Mouse (Mus musculus): Measurements from ENCODE around the gene Kpna4. TPM values are rescaled to one million over a fixed set of nuclear protein-coding genes. Genes with fewer than 3 reads are reported as not detected.
"Not testable (repeated sequence)": the region's sequence is repeated elsewhere in the genome, so short reads cannot be mapped to it uniquely, and the experiment has no call there.

Gene Kpna4
- total RNA-seq, 2 experiments from 2014 or later, result 67.6 to 74.6 TPM

- no peak for DNase-seq (ENCODE audit: low spot score in 2 of 2)
These were observed 13.0 kb downstream of the Kpna4 start for GRCm38 (mm10) chr3:69113956-69114355.

GRCm38 (mm10) chr3:69109079-69109478 is 17.8 kb downstream of the Kpna4 start:
- no peak for DNase-seq (ENCODE audit: low spot score in 2 of 2)

GRCm38 (mm10) chr3:69094456-69094855 is 32.5 kb downstream of the Kpna4 start:
- no peak for DNase-seq (ENCODE audit: low spot score in 2 of 2)

- DNase-seq (ENCODE audit: low spot score in 2 of 2), result peak in 1 of 2 experiments; percentile 28
These were observed 62.9 kb downstream of the Kpna4 start for GRCm38 (mm10) chr3:69064005-69064404.

DNA sequence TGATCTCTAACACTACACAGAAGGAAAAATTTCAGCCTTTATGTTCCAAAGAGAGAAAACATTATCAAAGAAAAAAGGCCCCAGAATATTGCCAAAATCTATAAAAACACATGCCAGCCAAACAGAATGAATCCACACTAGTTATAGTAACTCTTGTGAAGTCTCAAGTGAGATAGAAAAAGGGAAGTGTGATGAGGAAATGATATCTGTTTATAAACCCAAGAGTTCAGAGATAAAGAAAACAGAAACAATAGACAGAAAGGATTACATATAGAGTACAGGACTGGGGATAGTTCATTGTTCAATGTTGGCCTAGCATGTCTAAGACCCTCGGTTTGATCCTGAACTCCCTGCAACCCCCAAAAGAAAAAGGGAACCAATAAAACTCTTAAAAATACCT is 64.1 kb downstream of the Kpna4 start:
- no peak for DNase-seq (ENCODE audit: low spot score in 2 of 2)

GRCm38 (mm10) chr3:69060672-69061071 is 66.2 kb downstream of the Kpna4 start:
- no peak for DNase-seq (ENCODE audit: low spot score in 2 of 2)

GRCm38 (mm10) chr3:69055871-69056270 is 71.0 kb downstream of the Kpna4 start:
- DNase-seq (ENCODE audit: low spot score in 2 of 2), result no peak

DNA sequence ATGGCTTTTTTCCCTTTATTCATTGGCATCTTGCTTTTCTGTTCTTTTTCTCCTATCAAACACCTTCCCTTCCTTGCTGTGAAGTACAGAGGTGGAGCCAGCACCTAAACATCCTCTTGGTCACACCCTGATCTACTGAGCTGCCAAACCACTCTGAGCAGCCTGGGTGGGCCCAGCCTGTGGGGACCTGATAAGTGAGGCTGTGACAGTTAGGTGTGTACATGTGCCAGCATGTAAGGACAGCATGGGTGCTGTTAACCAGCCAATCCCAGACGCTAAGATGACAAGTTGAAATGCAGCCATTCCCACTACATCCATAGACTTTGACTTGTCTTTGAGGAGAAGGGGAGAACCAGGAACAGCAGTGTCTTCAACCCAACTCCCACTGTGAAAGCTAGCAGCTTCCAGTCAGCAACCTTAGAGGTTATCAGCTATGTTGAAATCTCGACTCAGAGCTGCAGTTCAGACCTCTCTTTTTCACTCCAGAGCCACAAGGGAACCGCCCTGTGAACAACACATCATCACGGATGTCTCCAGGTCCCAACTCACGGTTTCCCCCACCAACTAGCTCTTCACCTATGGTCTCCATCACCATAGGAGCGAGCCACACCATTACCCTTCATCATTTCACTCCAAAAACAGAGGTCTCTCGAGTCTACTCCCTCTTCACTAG is 72.0 kb downstream of the Kpna4 start:
- no peak for DNase-seq (ENCODE audit: low spot score in 2 of 2)

- no peak for DNase-seq (ENCODE audit: low spot score in 2 of 2)
These were observed 75.0 kb downstream of the Kpna4 start for GRCm38 (mm10) chr3:69051894-69052293.

GRCm38 (mm10) chr3:69049011-69049410 is 77.9 kb downstream of the Kpna4 start:
- no peak for DNase-seq (ENCODE audit: low spot score in 2 of 2)

- no peak for DNase-seq (ENCODE audit: low spot score in 2 of 2)
These were observed 79.2 kb downstream of the Kpna4 start for GRCm38 (mm10) chr3:69047684-69048083.

DNA sequence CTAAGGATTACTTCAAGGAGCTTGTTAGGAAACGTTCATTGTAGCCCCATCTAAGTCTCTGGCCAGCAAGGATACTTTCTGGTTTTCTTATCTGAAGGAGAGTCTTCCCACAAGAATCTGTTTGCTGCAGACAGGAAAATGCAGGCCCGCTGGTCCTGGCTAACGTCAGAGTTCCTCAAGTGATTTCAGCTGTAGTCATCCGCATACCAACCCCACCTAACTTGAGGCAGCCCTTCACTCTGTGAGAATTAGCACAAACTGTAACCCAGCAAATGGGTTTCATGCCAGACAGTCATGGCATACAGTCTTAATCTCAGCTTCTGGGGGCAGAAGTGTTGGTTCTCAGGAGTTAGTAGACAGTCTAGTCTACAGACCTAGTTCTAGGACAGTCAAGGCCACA is 80.4 kb downstream of the Kpna4 start:
- DNase-seq (ENCODE audit: low spot score in 2 of 2), result no peak

- no peak for DNase-seq (ENCODE audit: low spot score in 2 of 2)
These were observed 81.2 kb downstream of the Kpna4 start for GRCm38 (mm10) chr3:69045750-69046149.

GRCm38 (mm10) chr3:69045400-69045703 is 81.6 kb downstream of the Kpna4 start:
- DNase-seq (ENCODE audit: low spot score in 2 of 2), result no peak

GRCm38 (mm10) chr3:69044645-69045399 is 82.1 kb downstream of the Kpna4 start, which contains the start of gene Trim59:
Trim59 (minus strand) TSS chr3:69044755.
- DNase-seq (ENCODE audit: low spot score in 2 of 2), result peak; percentile 84 to 88

- DNase-seq (ENCODE audit: low spot score in 2 of 2), result no peak
These were observed 82.7 kb downstream of the Kpna4 start for GRCm38 (mm10) chr3:69044167-69044591.

DNA sequence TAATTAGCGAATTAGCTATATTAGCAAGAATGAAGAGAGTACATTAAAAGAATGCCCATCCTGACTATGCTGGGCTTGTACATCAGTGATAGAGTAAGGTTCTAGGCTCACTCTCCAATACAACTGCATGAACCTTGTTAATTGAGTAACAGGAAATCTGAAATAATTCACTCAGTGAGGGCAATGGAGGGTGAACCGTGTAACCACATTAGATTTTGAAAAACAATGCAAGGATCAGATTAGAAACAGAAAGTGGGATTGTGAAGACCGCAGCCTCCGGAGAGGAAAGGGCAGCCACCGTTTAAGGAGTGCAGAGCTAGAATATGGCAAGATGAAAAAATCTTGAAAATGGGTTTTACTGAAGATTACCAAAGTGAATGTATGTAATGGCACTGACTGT is 85.6 kb downstream of the Kpna4 start:
- no peak for DNase-seq (ENCODE audit: low spot score in 2 of 2)

DNA sequence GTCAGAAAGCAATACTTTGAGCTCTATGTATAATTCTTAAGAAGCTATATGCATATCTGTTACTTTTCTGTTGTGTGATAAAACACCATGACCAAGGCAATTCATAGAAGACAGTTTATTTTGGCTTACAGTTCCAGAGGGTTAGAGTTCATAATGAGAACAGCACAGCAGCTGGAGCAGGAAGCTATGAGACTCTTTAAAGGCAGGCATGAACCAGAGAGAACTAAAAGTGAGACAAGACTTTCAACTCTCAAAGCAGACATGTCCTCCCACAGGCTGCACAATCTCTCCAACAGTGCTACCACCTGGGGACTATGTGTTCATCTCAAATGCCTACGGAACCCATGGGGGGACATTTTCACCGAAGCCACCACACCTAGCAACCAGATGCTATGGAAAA is 86.8 kb downstream of the Kpna4 start:
- no peak for DNase-seq (ENCODE audit: low spot score in 2 of 2)

GRCm38 (mm10) chr3:69026133-69026783 is 100.7 kb downstream of the Kpna4 start:
- no peak for DNase-seq (ENCODE audit: low spot score in 2 of 2)

GRCm38 (mm10) chr3:69020764-69021163 is 106.1 kb downstream of the Kpna4 start:
- no peak for DNase-seq (ENCODE audit: low spot score in 2 of 2)

DNA sequence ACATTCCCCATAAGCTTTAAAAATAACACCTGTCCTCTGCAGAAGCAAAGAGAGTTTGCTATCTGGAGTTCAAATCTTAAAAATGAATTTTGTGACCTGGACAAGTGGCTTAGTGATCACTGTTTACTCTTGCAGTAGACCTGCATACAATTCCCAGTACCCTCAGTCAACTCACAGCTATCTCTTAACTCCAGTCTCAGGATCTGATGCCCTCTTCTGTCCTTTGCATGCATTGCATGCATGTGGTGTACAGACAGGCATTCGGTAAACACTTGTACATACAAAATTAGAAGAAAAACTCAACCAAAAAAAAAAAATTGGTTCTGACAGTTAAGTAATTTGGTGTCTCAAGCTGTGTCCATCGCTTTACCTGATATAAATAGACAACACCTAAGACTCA is 106.6 kb downstream of the Kpna4 start:
- no peak for DNase-seq (ENCODE audit: low spot score in 2 of 2)

DNA sequence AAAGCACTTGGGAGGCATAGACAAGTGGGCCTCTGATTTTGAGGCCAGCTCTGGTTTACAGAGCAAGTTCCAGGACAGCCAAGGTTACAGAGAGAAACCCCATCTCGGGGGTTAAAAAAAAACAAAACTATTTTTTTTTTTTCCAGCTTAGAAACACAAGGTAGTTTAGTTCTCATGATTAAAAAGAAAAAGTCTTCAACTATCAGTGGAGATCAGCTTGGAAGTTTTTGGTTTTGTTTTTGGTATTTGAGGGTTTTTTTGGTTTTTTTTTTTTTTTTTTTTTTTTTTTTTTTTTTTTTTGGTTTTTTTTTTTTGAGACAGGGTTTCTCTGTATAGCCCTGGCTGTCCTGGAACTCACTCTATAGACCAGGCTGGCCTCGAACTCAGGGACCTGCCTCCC is 108.3 kb downstream of the Kpna4 start:
- not testable (repeated sequence) for DNase-seq (ENCODE audit: low spot score in 2 of 2)

Measured in layer of hippocampus, postnatal 14 days (tissue).